Mouse (Mus musculus): Measurements from ENCODE around the gene Otud3. TPM values are rescaled to one million over a fixed set of nuclear protein-coding genes. Genes with fewer than 3 reads are reported as not detected.
"Not testable (repeated sequence)": the region's sequence is repeated elsewhere in the genome, so short reads cannot be mapped to it uniquely, and the experiment has no call there.

Gene Otud3
- total RNA-seq, 2 experiments from 2014 or later, result 14.8 to 17.1 TPM

DNA sequence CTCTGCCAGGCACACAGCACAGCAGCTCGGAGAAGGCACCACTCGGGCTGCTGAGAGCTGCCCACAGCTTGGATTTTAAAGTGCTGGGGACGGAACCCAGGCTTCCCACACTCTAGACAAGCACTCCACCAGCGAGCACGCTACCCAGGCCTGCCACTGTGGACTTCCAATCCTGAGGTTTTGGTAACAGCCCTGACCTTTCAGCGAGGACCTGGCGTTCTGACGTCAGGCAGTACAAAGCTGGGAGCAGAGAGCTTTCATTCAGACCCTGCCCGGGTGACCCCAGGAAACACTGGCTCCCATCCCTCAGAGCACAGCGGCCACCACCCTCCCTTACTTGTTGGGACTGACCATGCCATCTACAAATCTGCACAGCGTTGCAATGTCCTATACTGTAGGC is 20.0 kb downstream of the Otud3 start:
- not testable (repeated sequence) for DNase-seq (ENCODE audit: low spot score in 2 of 2)

DNA sequence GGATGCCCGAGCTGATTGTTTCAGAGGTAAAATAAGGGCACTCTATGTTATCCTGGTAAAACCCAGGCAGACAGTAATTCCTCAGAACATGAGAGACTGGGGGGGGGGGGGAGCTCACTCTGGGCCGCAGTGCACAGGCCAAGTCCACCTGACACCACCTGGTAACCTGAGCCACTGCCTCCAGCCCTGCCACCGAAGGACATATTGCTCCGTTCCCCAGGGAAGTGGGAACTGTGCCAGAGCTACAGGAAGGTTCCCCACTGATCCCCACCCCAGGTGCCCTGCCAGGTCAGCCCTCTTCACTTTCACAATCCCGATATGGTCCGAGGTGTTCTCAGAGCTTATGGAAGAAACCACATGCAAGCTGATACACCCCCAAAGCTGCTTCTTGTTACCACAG is 21.1 kb downstream of the Otud3 start:
- no peak for DNase-seq (ENCODE audit: low spot score in 2 of 2)

- DNase-seq (ENCODE audit: low spot score in 2 of 2), result no peak
Observed at GRCm38 (mm10) chr4:138889635-138890034, 24.1 kb downstream of the Otud3 start.

DNA sequence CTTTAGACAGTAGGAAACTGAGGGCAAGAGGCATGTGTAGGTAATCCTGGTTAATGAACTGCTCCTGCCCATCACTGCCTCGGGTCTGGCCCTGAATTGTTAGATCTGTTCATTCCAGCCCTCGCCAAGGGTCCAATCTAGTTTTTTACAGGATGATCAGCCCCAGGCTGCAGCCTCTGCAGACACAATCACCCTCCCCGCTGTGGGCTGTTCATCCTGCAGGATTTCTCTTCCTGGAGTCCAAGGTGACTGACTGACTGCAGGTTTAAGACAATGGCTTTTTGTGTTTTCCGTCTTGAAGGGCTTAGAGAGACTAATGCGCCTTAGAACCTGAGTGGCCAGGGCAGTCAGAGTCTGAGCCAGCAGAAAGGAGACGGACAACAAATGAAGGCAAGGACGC is 24.6 kb downstream of the Otud3 start:
- DNase-seq (ENCODE audit: low spot score in 2 of 2), result no peak

GRCm38 (mm10) chr4:138884261-138884660 is 29.5 kb downstream of the Otud3 start:
- DNase-seq (ENCODE audit: low spot score in 2 of 2), result peak; percentile 90 to 97

DNA sequence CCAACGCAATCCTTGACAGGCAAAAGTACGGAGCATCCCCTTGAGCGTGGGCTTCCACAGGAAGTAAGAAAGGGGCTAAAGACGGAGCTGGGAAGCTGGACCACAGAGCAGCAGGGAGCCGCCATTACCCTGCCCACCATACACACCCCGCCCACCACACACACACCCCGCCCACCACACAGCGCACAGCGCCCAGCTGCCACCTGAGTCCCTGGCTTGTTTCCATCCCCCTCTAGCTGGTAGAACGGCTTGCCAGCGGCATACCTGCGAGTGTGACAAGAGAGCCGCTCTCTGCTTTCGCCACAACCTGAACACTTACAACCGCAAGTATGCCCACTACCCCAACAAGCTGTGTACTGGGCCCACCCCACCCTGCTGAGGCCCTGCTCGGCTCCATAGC is 31.6 kb downstream of the Otud3 start:
- DNase-seq (ENCODE audit: low spot score in 2 of 2), result peak in 1 of 2 experiments; percentile 48

DNA sequence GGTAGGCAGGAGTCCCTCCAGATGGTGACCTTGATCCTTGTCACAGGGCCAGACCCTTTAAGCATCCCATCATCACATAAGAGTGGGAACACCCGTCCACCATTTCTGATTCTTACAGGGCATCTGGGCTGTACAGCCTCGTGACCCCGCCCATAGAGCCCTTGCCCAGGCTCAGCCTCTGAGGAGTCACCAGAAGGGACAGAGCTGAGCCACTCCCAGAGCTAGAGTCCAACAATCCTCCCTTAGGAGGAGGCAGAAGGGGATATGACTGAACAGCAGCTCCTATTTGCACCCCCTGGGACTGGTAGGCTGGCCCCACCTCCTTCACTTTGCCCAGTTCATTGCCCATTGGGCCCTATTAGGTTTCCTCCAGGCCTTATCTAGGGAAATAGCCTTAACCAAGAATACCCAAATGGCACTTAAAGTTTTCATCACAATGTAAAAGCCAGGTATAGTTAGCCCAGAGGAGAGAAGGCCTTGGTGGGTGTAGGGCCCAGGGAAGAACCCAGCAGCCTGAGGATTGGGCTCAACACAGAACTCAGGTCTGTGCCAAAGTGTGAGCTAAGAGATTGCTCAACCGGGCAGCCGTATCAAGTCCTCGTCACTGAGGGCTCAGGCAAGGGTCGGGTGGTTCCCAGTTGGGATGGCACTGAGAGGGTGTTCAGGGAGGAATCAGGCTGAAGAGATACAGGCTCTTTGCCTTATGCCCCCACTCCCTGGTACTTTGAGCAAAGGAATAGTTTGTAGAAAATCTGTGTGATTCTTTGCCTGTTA is 32.7 kb downstream of the Otud3 start:
- no peak for DNase-seq (ENCODE audit: low spot score in 2 of 2)

GRCm38 (mm10) chr4:138879808-138880207 is 33.9 kb downstream of the Otud3 start:
- no peak for DNase-seq (ENCODE audit: low spot score in 2 of 2)

DNA sequence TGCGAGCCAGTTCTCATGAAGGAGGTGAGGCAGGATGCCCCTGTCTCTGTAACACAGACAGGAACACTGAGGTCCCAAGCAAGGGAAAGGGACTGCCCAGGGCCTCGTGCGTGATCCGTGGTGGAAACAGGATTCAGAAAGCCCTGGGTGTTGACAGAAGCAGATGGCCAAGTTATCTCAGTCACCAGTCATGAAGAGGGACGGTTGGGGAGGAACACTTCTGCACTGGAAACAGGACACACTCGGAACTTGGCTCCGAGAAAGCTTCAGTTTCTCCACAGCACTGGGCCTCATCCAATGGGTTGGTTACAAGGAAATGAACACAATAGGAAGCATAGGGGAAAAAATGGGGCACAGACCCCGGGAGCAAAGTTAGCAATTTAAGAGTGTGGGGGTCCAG is 35.0 kb downstream of the Otud3 start:
- no peak for DNase-seq (ENCODE audit: low spot score in 2 of 2)

DNA sequence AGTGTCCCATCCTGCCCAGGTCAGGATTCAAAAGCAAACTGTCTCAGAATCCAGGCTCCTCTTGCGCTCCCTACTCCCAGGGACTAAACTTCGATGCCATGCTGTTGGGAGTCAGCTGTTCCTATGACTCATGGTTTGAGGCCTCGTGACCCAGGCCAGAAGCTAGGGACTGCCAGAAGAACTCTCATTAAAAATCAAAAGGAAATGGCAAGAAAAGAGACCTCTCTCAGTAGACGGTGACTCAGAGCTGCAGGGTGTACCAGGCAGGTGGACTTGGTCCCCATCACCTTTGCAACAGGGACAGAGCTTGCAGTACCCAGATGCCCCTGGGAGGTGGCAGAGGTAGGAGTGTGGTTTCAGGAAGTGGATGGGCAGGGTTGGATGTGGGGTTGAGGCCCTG is 36.0 kb downstream of the Otud3 start, which contains the start of gene Pla2g2e:
Gene Pla2g2e, plus strand, starts transcription at position 212 of the 400 bp plus-strand sequence.
- no peak for DNase-seq (ENCODE audit: low spot score in 2 of 2)

- no peak for DNase-seq (ENCODE audit: low spot score in 2 of 2)
Observed at GRCm38 (mm10) chr4:138875986-138876385, 37.8 kb downstream of the Otud3 start.

- DNase-seq (ENCODE audit: low spot score in 2 of 2), result not testable (repeated sequence)
Observed at GRCm38 (mm10) chr4:138875275-138875674, 38.5 kb downstream of the Otud3 start.

DNA sequence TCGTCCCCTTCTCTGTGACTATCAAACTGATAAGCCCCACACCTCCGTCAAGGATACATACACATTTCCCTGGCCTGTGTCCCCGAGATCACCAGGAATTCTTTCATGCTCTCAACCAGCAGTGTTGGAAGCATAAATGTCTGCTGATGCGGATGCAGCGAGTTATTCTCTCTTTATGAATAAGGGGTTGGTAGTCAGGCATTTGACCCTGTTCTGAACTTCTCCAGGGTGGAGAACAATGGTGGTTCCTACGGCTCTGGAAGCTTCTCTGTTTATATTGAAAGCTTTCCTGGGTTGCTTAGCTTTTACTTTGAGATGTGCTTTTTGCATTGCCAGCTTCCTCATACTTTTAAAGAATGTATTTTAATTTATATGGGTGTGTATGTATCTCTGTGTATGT is 39.9 kb downstream of the Otud3 start, which contains the start of gene Gm13030:
Gene Gm13030, minus strand, starts transcription at position 101 of the 400 bp plus-strand sequence.
- no peak for DNase-seq (ENCODE audit: low spot score in 2 of 2)

DNA sequence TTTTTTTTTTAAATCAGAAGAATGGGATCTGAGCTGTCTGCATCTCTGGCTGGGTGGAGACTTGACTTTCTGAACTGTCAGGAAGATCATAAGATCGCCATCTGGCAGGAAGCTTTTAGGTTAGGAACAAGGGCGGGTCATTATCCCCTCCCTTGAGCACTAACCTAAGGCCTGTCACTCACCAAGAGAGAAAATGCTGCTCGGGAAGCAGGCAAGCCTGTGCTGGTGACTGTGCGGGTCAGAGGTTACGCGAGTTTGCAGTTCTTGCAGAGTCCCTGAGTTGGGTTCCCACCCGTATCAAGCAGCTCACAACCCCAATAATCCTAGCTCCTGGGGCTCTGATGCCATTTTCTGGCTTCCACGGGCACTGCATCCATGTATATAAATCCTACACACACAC is 45.1 kb downstream of the Otud3 start:
- DNase-seq (ENCODE audit: low spot score in 2 of 2), result no peak

DNA sequence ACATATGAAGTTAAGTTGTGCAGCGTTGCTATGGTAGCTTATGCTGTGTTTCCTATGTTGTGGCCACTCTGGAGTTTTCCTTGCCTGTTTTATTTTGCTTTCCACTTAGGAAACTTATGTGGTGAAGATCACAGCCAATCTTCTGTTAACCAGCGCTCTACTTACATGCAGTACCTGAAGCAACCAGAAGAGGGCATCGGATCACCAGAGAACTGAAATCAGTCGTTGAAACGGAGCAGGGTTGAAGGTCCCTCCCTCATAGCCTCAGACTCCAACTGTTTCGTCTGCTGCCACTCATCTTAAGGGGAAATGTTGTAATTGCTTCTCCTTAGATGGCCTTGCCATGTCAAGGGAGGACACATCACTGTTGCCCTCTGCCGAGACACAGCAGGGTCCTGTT is 47.3 kb downstream of the Otud3 start:
- DNase-seq (ENCODE audit: low spot score in 2 of 2), result peak; percentile 76 to 84

DNA sequence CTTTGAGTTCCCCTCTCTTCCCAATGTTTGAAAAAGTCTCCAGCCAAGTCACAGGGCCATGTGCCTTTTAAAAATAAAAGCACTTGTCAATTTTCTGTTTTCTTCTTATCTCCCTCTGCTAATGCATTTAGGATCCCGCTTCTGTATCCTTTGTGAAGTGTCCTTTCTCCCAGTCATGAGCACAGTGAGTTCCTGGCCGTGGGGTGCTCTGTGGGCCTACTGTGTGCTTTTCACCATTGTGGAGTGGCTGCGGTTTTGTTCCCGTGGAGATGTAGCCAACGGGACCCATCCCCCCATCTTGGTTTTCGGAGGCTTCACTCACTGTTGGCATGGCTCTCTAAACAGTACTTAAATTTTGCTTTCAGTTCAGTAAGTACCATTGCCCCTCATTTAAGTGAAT is 47.8 kb downstream of the Otud3 start:
- no peak for DNase-seq (ENCODE audit: low spot score in 2 of 2)

DNA sequence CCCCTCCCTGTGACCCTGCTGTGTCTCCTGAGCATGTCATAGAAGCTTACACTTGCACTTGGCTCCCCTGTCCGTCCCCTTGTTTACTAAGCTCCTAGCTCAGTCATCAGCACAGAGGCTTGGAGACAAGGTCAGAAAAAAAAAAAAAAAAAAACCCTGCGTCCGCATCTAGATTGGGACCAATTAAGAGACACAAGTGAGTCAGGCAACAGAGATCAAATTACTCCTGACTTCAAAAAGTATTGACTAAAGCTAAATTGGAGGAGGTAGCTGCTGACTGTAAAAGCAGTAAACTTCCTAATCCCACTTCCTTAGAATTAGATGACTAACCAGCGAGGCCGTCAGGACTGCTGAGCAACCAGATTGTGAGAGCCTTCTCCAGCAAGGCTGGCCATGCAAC is 48.7 kb downstream of the Otud3 start:
- DNase-seq (ENCODE audit: low spot score in 2 of 2), result no peak

GRCm38 (mm10) chr4:138863344-138863998 is 50.3 kb downstream of the Otud3 start, which contains the start of gene Pla2g5:
Gene Pla2g5 (minus strand): TSS chr4:138863482.
- no peak for DNase-seq (ENCODE audit: low spot score in 2 of 2)

GRCm38 (mm10) chr4:138859728-138860127 is 54.0 kb downstream of the Otud3 start:
- DNase-seq (ENCODE audit: low spot score in 2 of 2), result peak; percentile 79 to 81

DNA sequence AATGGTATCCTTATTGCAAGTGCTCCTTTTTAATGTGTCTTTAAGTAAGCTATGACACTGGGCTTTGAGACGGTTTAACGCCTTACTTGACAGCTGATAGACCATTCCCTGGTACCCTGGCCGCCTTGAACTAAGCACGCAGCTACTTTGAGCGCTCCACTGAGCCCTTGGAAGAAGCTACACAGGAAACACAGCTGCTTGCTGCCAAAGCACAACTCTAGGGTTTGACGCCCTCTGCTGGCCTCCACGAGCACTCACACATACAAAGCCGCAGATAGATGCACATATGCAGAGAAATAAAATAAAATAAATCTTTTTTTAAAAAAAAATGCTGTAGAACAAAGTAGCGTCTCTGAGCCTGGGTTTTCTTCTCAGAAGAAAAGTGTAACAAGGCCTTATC is 54.5 kb downstream of the Otud3 start:
- DNase-seq (ENCODE audit: low spot score in 2 of 2), result no peak

DNA sequence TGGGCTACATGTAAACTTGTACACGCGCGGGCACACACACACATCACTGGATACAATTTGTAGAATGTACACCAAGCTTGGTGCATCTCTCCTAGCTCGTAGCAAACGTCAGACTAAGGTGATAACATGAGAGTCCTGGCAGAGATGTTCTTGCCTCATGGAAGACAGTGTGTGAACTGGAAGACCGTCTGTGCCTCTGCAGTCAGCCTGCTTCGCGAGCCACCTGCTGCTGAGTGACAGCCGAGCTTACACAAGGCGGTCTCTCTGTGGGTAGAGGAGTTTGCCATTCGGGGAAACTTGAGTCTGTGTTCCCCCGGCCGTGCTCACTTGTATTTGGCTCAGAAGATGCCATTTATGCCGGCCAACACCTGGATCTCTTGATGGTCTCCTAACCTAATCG is 55.3 kb downstream of the Otud3 start:
- DNase-seq (ENCODE audit: low spot score in 2 of 2), result no peak

DNA sequence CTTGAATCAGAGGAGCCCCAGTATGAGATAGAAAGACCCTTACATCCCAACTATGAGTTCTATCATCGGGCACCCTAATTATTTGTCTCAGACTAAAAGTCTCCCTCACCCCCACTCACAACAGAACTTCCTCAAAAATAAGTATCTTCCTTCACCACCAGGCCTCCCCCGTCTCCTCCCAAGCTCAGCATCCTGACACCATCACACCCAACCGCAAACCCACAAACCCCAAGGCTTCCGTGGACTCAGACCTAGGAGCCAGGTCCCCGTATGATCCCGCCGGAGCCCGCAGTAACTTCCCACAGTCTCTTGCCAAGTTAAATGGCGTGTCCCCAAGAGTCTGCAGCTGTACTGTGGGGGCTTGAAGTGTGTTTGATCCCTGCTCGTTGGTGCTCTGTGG is 56.2 kb downstream of the Otud3 start:
- no peak for DNase-seq (ENCODE audit: low spot score in 2 of 2)

- peak; percentile 69 to 73 for DNase-seq (ENCODE audit: low spot score in 2 of 2)
Observed at GRCm38 (mm10) chr4:138856491-138856890, 57.3 kb downstream of the Otud3 start.

All from left cerebral cortex, adult 18-20 months (tissue).